Mouse (Mus musculus): ENCODE data around the gene Slc6a5. TPM values are rescaled to one million over a fixed set of nuclear protein-coding genes. Genes with fewer than 3 reads are reported as not detected.
"Not testable (repeated sequence)": the region's sequence is repeated elsewhere in the genome, so short reads cannot be mapped to it uniquely, and the experiment has no call there.

Slc6a5 gene
- total RNA-seq, 2 experiments from 2014 or later, result not detected

DNA sequence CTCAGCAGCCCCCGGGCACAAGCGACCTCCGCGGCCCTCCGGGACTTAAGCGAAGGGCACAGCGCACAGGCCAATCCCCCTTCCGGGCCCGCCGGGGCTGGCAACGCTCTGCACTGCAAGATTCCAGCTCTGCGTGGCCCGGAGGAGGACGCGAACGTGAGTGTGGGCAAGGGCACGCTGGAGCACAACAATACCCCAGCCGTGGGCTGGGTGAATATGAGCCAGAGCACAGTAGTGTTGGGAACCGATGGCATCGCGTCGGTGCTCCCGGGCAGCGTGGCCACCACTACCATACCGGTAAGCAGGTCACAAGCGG, 2.0 kb downstream of the Slc6a5 start:
- intact Hi-C loops (cut with DNase I), result no loop called here

DNA sequence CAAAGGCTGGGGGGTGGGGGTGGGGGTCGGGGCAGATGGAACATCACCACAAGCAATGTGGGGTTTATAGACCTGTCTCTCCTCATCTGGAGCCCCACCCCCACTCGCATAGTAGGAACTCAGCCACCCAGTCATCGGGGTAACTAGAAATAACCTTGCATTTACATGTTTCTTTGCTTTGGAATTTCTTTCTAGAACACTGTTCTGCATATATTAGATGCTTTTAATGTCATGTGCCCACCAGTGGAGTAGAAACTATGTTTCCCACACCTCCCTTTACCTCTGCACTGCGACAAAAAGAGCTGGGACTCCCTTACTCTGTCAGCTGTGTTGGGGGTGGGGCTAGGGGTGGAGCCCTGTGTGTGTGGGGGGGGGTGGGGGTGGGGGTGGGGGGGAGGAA, 3.2 kb downstream of the Slc6a5 start:
- intact Hi-C loops (cut with DNase I), result no loop called here
- no peak for DNase-seq

More for the DNA sequence above, 2.0 kb downstream of the Slc6a5 start:
- DNase-seq, result no peak

DNA sequence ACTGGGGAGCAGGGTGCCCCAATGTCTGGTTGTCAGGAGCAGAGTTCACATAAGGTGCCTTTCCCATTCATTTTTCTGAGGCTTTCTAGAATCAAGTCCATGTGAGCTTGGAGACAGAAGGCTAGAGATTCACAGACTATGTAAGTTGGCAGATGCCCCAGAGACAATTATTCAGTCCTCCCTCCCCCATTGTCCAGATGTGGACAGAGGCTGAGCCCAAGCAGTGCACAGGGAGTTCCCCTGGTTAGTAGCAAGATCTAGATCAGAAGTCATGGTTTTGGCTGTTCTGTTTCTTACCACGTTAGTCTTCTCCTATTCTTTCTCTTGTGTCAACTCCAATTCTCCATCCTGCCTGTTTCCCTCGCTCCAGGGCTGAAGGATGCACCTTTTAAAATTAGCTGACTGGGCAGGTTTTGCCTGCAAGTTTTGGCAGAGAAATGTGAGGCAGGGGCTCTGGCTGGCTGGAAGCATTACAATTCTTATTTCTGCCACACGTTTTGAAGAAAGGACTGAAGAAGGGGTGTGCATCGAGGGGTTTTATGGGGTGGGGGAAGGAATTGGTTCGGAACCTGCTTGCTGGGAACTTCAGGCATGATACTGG, 3.9 kb downstream of the Slc6a5 start:
- no peak for DNase-seq
- intact Hi-C loops (cut with DNase I), result no loop called here

DNA sequence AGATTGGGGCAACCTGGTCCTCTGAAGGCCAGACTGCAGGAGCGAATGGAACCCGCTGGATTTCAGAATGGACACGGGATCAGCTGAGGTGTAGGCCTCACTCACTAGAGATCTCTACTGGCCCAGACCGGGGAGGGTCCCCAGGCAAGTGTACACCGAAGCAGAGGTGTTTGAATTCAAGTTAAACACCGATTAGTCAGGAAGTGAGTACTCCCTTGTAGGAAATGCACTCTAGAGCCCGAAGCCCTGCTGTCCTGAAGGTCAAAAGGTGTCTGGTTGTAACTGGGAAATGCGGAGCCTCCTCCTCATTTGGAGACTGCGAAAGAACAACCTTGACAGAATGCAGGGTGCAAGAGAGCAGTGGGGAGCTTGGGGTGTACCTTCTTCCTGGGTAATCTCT, 5.0 kb downstream of the Slc6a5 start:
- intact Hi-C loops (cut with DNase I), result no loop called here

DNA sequence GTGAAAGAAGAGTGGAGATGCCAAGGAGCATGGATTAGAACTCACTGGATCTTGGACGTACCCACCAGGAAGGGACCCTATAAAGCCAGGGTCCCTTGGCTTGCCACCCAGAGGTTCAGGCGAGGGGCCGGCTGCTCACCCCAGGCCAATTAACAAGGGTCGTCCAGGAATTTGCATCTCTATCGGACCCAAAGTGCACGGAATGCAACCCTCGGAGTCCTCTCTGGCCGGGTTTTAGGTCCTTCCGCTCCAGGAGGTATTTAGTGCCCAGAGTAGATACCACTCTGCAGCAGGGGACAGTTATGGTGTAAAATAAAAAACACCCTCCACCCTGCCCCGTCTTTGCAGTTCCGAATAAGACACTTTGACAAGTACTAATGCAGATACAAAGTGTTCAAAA, 5.5 kb downstream of the Slc6a5 start:
- no peak for DNase-seq
- intact Hi-C loops (cut with DNase I), result no loop called here

More for the DNA sequence above, 5.0 kb downstream of the Slc6a5 start:
- no peak for DNase-seq

DNA sequence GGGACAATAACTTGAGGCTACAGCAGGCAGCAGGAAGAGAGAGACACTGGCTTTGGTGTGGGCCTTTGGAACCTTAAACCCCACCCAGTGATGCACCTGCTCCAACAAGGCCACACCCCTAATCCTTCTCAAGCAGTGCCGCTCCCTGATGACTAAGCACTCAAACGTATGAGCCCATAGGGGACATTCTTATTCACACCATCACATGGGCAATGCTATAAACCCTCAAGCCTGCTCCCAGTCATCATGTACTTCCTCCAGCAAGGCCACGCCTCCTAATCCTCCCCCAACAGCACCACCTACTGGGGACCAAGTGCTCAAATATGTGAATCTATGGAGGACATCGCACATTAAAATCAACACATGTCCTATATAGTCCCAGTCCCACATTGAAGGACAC, 9.5 kb downstream of the Slc6a5 start:
- intact Hi-C loops (cut with DNase I), result no loop called here
- DNase-seq, result no peak

DNA sequence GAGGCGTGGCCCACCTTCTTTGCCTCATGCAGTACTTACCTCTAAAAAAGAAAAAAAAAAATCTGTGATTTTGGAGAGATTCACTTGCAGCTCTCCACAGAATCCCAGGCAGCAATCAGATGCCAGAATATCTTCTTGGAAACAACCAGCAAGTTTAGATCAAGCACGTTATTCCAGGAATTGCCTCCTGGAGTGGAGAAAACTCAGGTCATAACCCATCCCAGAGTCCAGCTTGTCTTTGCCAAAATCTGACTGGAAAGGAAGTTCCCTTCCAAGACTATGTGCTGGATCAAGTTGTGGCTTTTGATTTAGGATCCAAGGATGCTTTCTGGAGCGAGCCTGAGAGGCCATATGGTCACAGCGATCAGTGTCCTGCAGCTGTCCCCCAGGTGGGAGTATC, 10.8 kb downstream of the Slc6a5 start:
- no peak for DNase-seq
- intact Hi-C loops (cut with DNase I), result loop anchor here (5.0 kb wide), 1 partner anchor 303 kb away; no protein-coding TSS in a partner anchor

DNA sequence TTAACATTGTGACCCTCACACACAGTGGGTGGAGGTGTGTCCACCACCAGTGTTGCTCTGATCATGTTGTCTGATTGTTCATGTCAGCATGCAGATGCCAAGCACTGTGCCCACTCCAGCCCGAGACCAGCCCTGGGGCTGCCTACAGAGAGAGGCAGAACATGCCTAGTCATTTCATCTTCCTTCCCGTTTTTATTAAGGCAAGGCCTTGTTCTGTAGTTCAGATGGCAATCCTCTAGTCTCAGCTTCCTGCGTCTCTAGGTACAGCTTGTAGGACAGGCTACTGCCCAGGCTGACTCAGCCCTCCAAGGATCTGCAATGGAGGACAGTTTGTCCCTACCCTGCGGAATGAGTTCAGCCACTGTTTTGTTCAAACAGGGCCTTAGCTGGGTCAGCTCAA, 13.0 kb downstream of the Slc6a5 start:
- intact Hi-C loops (cut with DNase I), result loop anchor here (2.0 to 5.0 kb wide), 2 partner anchors 144 to 306 kb away; partner anchors contain the start of gene Prmt3
- no peak for DNase-seq

DNA sequence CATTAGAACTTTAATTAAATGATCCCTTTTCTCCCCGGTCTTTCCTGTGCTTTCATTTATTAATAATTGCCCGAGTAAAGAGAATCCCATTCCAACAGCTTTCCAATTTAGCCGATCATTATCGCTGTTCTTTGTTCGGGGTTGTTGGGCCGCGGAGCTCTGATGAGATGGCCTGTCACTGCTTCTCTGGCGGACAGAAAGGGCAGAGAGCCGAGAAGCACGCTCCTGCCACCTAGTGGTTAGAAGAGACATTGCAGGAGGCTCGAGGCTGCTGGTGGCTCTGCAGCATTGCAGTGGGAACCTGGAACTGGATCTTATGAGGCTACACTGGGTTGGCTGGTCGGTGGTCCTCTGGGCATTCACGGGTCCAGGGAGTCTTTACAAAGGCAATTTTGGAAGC, 13.4 kb downstream of the Slc6a5 start:
- intact Hi-C loops (cut with DNase I), result loop anchor here (2.0 to 5.0 kb wide), 2 partner anchors 145 to 306 kb away; partner anchors contain the start of gene Prmt3
- DNase-seq, result peak; percentile 47 to 67

DNA sequence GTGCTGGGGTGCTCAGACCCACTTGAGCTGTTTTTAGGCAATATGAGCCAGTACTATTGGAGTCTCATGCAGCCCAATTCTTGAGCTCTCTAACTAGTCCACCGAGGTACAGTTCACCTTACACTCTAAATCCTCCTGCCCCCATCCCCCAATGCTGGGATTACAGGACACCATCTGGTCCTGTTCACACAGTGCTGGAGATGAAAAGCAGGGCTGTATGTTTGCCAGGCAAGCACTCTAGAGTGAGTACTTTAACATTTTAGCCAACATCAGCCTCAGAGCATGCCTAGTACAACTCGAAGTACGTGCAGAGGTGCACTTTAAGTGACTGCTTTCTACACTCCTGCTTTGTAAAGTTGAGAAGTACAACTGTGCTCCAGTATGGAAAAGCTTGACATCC, 18.6 kb downstream of the Slc6a5 start:
- DNase-seq, result no peak
- intact Hi-C loops (cut with DNase I), result no loop called here

DNA sequence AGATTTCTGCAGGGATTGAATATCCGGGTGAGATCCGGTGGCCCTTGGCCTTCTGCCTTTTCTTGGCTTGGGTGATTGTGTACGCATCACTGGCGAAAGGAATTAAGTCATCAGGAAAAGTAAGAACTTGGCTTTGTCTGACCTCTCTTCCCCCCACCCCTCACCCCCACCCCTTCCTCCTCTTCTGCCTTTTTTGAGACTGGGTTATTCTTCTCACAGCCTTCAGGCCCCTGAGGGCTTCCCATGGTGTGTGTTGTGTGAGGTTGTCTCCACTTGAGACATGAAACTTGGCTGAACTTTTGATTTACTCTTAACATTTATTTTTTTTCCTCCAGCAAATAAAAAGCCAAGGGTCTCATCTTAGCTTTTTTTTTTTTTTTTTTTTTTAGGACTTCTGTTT, 20.1 kb downstream of the Slc6a5 start:
- DNase-seq, result no peak
- intact Hi-C loops (cut with DNase I), result no loop called here

DNA sequence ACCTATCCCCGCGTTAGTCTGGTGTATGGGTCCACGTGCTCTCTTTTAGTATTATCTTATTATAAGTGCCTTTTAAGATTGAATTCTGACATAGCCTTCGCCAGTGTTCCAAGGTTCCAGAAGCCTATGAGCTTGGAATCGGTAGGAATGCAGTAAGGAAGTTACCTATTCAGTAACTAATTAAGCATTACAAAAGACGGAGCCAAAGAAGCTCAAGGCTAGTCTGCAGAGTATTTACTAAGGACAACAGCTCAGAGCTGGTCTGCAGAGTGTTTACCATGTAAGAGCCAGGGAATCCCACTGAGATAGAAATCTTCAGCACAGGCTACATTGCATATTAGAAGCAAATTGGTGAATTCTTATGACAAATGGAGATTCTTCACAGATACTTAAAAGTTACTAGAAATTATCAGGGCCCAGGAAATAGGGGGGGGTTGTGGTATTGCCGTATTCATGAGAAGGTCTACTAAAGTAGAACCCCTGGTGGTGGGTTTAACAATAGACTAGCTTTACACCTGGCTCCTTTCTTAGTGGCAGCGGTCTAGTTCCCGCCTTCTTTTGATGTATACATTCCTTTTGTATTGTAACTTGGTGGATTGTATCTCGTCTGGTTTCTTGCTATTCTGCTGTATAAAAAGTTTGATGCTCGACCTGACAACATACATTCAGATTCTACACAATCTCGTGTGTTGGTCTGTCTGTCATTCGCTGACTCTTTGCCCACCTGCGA, 23.6 kb downstream of the Slc6a5 start:
- intact Hi-C loops (cut with DNase I); DNase-seq: not testable (repeated sequence)

DNA sequence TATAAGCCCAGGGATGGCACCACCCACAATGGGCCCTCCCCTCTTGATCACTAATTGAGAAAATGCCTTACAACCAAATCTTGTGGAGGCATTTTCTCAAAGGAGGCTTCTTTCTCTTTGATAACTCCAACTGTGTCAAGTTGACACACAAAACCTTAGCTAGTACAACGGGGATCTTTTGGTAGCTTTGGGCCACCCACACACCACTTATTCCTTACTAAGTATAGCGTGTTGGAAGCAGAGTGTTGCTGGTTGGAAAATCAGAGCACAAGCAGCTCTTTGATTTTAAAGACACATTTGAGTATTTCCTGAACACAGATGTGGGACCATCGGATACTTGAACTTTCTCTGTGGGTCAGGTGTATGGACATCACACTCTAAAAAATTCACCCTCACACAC, 26.9 kb downstream of the Slc6a5 start:
- intact Hi-C loops (cut with DNase I), result no loop called here

DNA sequence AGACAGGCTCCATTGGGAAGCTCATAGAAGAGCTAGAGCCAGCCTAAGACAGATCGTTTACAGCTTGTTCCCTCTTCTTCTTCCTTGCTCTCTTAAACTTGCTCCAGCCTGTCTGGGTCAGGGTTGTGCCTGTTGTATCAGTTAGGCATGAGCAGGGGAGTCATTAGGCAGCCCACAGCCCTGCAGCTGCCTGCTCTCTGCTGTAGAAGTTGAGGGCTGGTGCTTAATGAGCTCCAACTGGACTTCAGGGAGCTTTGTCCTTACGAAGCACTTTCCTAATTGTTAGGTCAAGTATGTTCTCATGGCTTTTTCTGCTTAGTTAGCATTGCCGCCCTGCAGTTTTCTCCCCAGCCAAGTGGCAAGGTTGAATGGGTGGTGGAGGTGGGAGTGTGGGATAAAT, 32.1 kb downstream of the Slc6a5 start:
- DNase-seq, result no peak
- intact Hi-C loops (cut with DNase I), result no loop called here

More for the DNA sequence above, 26.9 kb downstream of the Slc6a5 start:
- DNase-seq, result no peak

DNA sequence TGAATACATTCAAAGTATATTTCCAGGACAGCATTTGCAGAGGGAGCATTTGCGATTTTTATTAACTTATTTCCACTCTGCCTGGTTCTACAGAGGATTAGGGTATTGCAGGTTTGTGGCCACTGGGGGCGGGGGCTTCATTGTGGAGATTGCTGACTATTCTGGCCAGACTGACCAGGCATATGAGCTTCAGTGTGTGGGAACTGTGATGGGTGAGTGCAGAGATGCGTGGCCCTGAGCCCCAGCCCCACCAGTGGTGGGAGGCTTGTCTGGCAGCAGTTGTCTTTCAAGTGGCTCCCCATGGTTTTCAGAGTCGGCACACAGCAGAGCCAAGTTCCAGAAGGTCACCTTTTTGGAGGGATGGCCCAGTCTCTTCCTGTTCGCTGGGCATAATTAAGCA, 32.5 kb downstream of the Slc6a5 start:
- intact Hi-C loops (cut with DNase I), result no loop called here
- no peak for DNase-seq

DNA sequence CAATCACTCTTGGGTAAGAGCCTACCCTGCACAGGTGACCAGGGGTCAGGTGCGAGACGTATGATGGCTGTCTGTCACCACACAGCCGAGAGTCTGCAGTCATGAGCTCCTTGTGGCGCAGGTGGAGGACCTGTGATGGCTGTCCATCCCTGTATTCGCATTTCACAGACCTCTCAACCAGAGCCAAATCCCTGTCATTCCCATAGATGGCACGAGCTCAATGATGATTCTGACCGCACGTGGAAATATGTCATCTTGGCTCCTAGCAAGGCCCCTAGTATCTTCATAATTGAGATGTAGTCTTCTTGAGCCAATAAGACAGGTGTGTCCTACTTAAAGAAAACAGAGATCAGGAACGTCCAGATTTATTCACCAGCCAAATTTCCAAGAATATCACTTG, 36.7 kb downstream of the Slc6a5 start:
- DNase-seq, result no peak
- intact Hi-C loops (cut with DNase I), result no loop called here

DNA sequence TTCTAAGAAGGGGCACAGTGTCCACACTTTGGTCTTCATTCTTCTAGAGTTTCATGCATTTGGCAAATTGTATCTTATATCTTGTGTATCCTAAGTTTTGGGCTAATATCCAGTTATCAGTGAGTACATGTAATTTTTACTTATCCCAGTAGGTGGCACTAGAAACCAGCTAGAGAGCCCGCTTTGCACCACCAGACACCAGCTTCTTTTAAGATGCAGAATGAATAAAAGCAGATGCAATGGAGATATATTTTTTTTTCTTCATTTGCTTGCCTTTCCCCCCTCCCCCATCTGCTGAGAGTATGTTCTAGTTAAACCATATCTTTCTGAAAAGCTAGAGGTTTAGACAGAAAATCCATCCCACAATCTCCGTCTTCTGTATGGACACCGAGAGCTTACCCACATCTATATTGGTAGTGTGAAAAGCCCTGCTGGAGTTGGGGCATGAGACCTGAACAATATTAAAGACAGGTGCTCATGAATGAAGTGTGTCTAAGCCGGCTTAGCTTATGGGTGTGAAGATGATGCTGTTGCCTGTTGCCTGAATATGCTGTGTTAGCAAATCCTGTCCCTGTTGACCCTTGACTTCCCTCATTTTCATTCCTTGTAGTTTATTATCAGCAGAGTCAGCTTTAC, 43.7 kb downstream of the Slc6a5 start:
- intact Hi-C loops (cut with DNase I), result loop anchor here (5.0 kb wide), 2 partner anchors 539 to 1489 kb away; no protein-coding TSS in a partner anchor
- no peak for DNase-seq

DNA sequence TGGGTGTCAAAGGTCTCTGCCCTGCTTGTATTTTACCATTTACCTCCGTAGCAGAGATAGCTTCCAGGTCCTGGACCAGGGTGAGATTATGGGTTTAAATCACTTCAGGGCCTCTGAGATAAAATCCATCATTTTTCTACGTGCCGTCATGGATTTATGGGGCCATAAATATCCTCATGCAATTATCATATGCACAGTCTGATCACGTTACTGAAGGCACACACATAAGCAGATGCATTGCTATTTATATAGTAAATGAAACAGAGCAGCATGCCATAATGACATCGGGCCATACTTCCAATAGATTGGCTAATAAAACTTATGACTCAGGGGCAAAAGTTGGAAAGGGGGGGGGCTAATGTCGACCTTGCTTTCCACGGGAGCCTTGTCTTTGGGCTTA, 44.9 kb downstream of the Slc6a5 start:
- DNase-seq, result no peak
- intact Hi-C loops (cut with DNase I), result loop anchor here (5.0 kb wide), 2 partner anchors 537 to 1487 kb away; no protein-coding TSS in a partner anchor

DNA sequence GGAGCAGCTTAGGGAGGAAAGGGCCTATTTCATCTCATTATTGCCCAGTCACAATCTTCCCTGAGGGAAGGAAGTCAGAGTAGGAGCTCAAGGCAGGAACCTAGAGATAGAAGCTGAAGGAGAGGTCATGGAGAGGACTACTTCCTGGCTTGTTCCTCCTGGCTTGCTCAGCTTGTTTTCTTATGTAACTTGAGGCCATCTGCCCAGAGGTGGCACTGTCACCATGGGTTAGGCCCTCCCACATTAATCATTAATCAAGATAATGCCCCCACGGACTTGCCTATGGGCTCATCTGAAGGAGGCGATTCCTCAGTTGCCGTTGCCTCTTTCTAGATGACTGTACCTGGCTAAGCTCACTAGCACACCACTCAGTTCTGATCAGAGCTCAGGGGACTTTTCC, 47.2 kb downstream of the Slc6a5 start:
- no peak for DNase-seq
- intact Hi-C loops (cut with DNase I), result no loop called here

DNA sequence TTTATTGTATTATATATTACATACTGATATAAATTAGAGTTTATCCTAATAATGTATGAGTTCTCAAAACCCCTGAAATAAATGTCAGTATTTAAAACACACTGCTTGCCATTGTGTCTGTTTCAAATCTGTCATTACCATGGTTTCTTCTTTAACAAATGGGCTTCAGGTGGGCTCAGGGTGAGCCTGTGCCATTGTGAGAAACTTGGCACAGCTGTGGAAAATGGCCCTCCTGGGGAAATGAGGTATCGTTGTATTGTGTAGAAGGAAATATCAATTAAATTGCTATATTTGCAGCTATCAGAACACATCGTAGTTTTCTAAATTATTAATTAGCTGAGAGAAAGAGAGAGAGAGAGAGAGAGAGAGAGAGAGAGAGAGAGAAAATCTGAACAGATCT, 53.8 kb downstream of the Slc6a5 start:
- no peak for DNase-seq
- intact Hi-C loops (cut with DNase I), result no loop called here

DNA sequence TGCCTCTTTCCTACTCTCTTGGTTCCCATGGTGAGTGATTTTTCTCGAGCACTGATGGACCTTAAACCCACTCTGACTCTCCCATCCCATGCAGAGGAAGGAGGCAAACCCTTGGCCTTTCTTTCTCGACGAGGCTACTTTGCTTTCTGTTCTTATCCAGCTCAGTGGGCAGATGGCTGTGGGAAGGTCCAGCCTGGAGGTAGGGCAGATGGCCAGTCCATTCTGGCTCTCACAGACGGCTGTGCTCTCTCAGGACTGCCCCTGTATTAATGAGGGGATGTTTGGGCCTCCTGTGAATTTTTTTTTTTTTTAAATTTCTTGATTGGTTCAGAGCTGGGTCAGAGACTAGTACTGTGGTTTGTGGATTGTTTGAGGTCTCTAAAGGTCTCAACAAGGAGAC, 59.6 kb downstream of the Slc6a5 start:
- intact Hi-C loops (cut with DNase I), result no loop called here
- no peak for DNase-seq

All from gastrocnemius, postnatal 36 days (tissue).